Mouse (Mus musculus) heart, embryonic 12.5 days (tissue): ENCODE data around the gene Top1. TPM values are rescaled to one million over a fixed set of nuclear protein-coding genes. Genes with fewer than 3 reads are reported as not detected.
A peak's percentile ranks its signal among the peaks of the same experiment; 100 is the strongest.

Source experiments
- ATAC-seq: fragments of 200-750 bp; cut with Nextera tagmentation; 2 replicates; pipeline ENCODE4 v1.8.0; 2017; ENCODE audit warnings: moderate TSS enrichment, moderate library complexity; ENCODE audit not compliant: insufficient number of reproducible peaks, low FRiP score
- H3K27ac ChIP-seq: fragments of 300-500 bp; sonication (generic); 2 replicates; pipeline ENCODE4 v1.5.1; 2016; ENCODE audit warnings: mild to moderate bottlenecking, moderate library complexity; ENCODE audit not compliant: poor library complexity, severe bottlenecking
- H3K27me3 ChIP-seq: fragments of 300-500 bp; sonication (generic); replicated peaks from 2 replicates; pipeline ENCODE4 v1.6.1; 2016; ENCODE audit warnings: mild to moderate bottlenecking, moderate library complexity
- H3K36me3 ChIP-seq: fragments of 300-500 bp; sonication (generic); 2 replicates; pipeline ENCODE4 v1.6.1; 2016; ENCODE audit warnings: mild to moderate bottlenecking, moderate library complexity
- H3K4me1 ChIP-seq: fragments of 300-500 bp; sonication (generic); replicated peaks from 2 replicates; pipeline ENCODE4 v1.6.1; 2016; ENCODE audit warnings: mild to moderate bottlenecking
- H3K4me2 ChIP-seq: fragments of 300-500 bp; sonication (generic); 2 replicates; pipeline ENCODE4 v1.6.1; 2016; ENCODE audit warnings: mild to moderate bottlenecking, moderate library complexity
- H3K4me3 ChIP-seq: fragments of 300-500 bp; sonication (generic); 2 replicates; pipeline ENCODE4 v1.5.1; 2016; ENCODE audit warnings: mild to moderate bottlenecking
- H3K9ac ChIP-seq: fragments of 300-500 bp; sonication (generic); 2 replicates; pipeline ENCODE4 v1.6.1; 2016; ENCODE audit warnings: mild to moderate bottlenecking, moderate library complexity
- H3K9me3 ChIP-seq: fragments of 300-500 bp; sonication (generic); replicated peaks from 2 replicates; pipeline ENCODE4 v1.6.1; 2016; ENCODE audit warnings: mild to moderate bottlenecking, moderate library complexity
- WGBS: fragments of 180-500 bp; shearing (Covaris S2); methylation state at CpG from one replicate; pipeline ENCODE4 v1.1.7; 2016; 5-methylcytosine and 5-hydroxymethylcytosine counted together
- polyA plus RNA-seq: library from polyadenylated mRNA; unstranded; fragments of >200 nt; fragmentation: Nextera tagmentation; extraction: Ambion mirVana; gene quantifications from 2 replicates; pipeline ENCODE4 v1.2.1, GENCODE M21; 2016

Gene Top1
- polyA plus RNA-seq, 1 experiment from 2014 or later = 60.1 TPM

GRCm38 (mm10) chr2:160620279-160620963, 25.3 kb upstream of the Top1 start:
- WGBS = 76% methylated on average over 6 of the region's 6 CpGs
- Histone ChIP-seq H3K9me3 (no peaks in the 10 kb centered on the region; the same call in 1 of the 2 replicates), H3K4me2 (0 out of 2 replicates have a peak overlapping the region, but pooled peaks have one; percentile 23), H3K9ac (no peak overlapping the region), H3K27ac (peak overlapping the region; percentile 71), H3K4me1 (peaks cover 28% of the 10 kb centered on the region), H3K4me3 (no peak overlapping the region), H3K27me3 (no peaks in the 10 kb centered on the region), H3K36me3 (no peaks in the 10 kb centered on the region)
- ATAC-seq = no peak

- Histone ChIP-seq H3K4me1 (peaks cover 28% of the 10 kb centered on the region), H3K9me3 (no peaks in the 10 kb centered on the region; the same call in 1 of the 2 replicates), H3K4me2 (no peak overlapping the region), H3K27ac (peak overlapping the region; percentile 71), H3K9ac (no peak overlapping the region), H3K36me3 (no peaks in the 10 kb centered on the region), H3K27me3 (no peaks in the 10 kb centered on the region), H3K4me3 (no peak overlapping the region)
- 85% methylated on average over 11 of the region's 11 CpGs for WGBS
- no peak for ATAC-seq
Observed at GRCm38 (mm10) chr2:160621001-160621448, 24.7 kb upstream of the Top1 start.

- no peaks in the 10 kb centered on the region for H3K27me3 ChIP-seq
- no peak overlapping the region for H3K4me2 ChIP-seq
- ATAC-seq = peak; percentile 51; the same call in 1 of the 2 replicates
- whole genome bisulfite sequencing = 50% methylated on average over 5 of the region's 5 CpGs
- no peak overlapping the region for H3K4me3 ChIP-seq
- no peaks in the 10 kb centered on the region for H3K36me3 ChIP-seq
- no peak overlapping the region for H3K9ac ChIP-seq
- peaks cover 28% of the 10 kb centered on the region for H3K4me1 ChIP-seq
- peak overlapping the region; percentile 81 for H3K27ac ChIP-seq
- H3K9me3 ChIP-seq = no peaks in the 10 kb centered on the region; the same call in 1 of the 2 replicates
Observed at GRCm38 (mm10) chr2:160621661-160622211, 24.0 kb upstream of the Top1 start.

GRCm38 (mm10) chr2:160622646-160623045, 23.0 kb upstream of the Top1 start:
- no peak overlapping the region for H3K4me3 ChIP-seq
- H3K9ac ChIP-seq = no peak overlapping the region
- 74% methylated on average over 3 of the region's 3 CpGs for WGBS
- no peak for ATAC-seq
- H3K27me3 ChIP-seq = no peaks in the 10 kb centered on the region
- peaks cover 28% of the 10 kb centered on the region for H3K4me1 ChIP-seq
- H3K27ac ChIP-seq = peak overlapping the region; percentile 81
- no peaks in the 10 kb centered on the region for H3K36me3 ChIP-seq
- H3K4me2 ChIP-seq = no peak overlapping the region
- no peaks in the 10 kb centered on the region; the same call in 1 of the 2 replicates for H3K9me3 ChIP-seq

- no peak for ATAC-seq
- H3K4me2 ChIP-seq = no peak overlapping the region
- no peaks in the 10 kb centered on the region for H3K27me3 ChIP-seq
- H3K4me3 ChIP-seq = no peak overlapping the region
- no peaks in the 10 kb centered on the region for H3K36me3 ChIP-seq
- H3K27ac ChIP-seq = no peak overlapping the region
- peaks cover 27% of the 10 kb centered on the region for H3K4me1 ChIP-seq
- no peak overlapping the region for H3K9ac ChIP-seq
- H3K9me3 ChIP-seq = no peaks in the 10 kb centered on the region; the same call in 1 of the 2 replicates
- WGBS = 37% methylated on average over 3 of the region's 3 CpGs
Observed at GRCm38 (mm10) chr2:160623745-160624144, 21.9 kb upstream of the Top1 start.

GRCm38 (mm10) chr2:160627207-160628025, 18.3 kb upstream of the Top1 start:
- 81% methylated on average over 11 of the region's 11 CpGs for WGBS
- Histone ChIP-seq H3K4me1 (no peaks in the 10 kb centered on the region), H3K9me3 (no peaks in the 10 kb centered on the region; the same call in 1 of the 2 replicates), H3K4me3 (no peak overlapping the region), H3K27me3 (no peaks in the 10 kb centered on the region), H3K4me2 (no peak overlapping the region), H3K36me3 (no peaks in the 10 kb centered on the region), H3K9ac (no peak overlapping the region), H3K27ac (no peak overlapping the region)
- ATAC-seq = no peak

- 75% methylated on average over 5 of the region's 5 CpGs for WGBS
- no peak overlapping the region for H3K9ac ChIP-seq
- no peaks in the 10 kb centered on the region for H3K4me1 ChIP-seq
- no peaks in the 10 kb centered on the region for H3K9me3 ChIP-seq
- no peak overlapping the region for H3K27ac ChIP-seq
- no peaks in the 10 kb centered on the region for H3K36me3 ChIP-seq
- no peak overlapping the region for H3K4me3 ChIP-seq
- no peaks in the 10 kb centered on the region for H3K27me3 ChIP-seq
- no peak for ATAC-seq
- H3K4me2 ChIP-seq = no peak overlapping the region
Observed at GRCm38 (mm10) chr2:160628055-160628454, 17.6 kb upstream of the Top1 start.

- Histone ChIP-seq H3K36me3 (no peaks in the 10 kb centered on the region), H3K4me2 (no peak overlapping the region), H3K4me1 (no peaks in the 10 kb centered on the region), H3K27ac (no peak overlapping the region), H3K4me3 (no peak overlapping the region), H3K9ac (no peak overlapping the region), H3K9me3 (no peaks in the 10 kb centered on the region), H3K27me3 (no peaks in the 10 kb centered on the region)
- 73% methylated on average over 12 of the region's 12 CpGs for WGBS
- peak; percentile 51; the same call in 1 of the 2 replicates for ATAC-seq
Observed at GRCm38 (mm10) chr2:160628666-160629527, 16.8 kb upstream of the Top1 start.

GRCm38 (mm10) chr2:160629528-160629830, 16.2 kb upstream of the Top1 start:
- ATAC-seq = no peak
- no peaks in the 10 kb centered on the region for H3K36me3 ChIP-seq
- no peak overlapping the region for H3K4me2 ChIP-seq
- no peaks in the 10 kb centered on the region for H3K9me3 ChIP-seq
- no peak overlapping the region for H3K27ac ChIP-seq
- no peak overlapping the region for H3K4me3 ChIP-seq
- WGBS = 89% methylated on average over 8 of the region's 8 CpGs
- H3K9ac ChIP-seq = no peak overlapping the region
- no peaks in the 10 kb centered on the region for H3K27me3 ChIP-seq
- no peaks in the 10 kb centered on the region for H3K4me1 ChIP-seq

- H3K27me3 ChIP-seq = no peaks in the 10 kb centered on the region
- no peaks in the 10 kb centered on the region for H3K9me3 ChIP-seq
- no peak overlapping the region for H3K4me3 ChIP-seq
- no peak overlapping the region for H3K9ac ChIP-seq
- WGBS = 78% methylated on average over 9 of the region's 9 CpGs
- no peaks in the 10 kb centered on the region for H3K36me3 ChIP-seq
- H3K27ac ChIP-seq = no peak overlapping the region
- ATAC-seq = 0 out of 2 replicates have a peak, but pooled peaks have one; percentile 59
- H3K4me2 ChIP-seq = no peak overlapping the region
- no peaks in the 10 kb centered on the region for H3K4me1 ChIP-seq
Observed at GRCm38 (mm10) chr2:160630872-160631597, 14.7 kb upstream of the Top1 start.
